Mouse (Mus musculus): ENCODE measurements around the gene Kdm5b. TPM values are rescaled to one million over a fixed set of nuclear protein-coding genes. Genes with fewer than 3 reads are reported as not detected.
"Not testable (repeated sequence)": the region's sequence is repeated elsewhere in the genome, so short reads cannot be mapped to it uniquely, and the experiment has no call there.

Gene Kdm5b
- polyA plus RNA-seq, 1 experiment from 2014 or later = 98.8 TPM

- Histone ChIP-seq H3K27me3 (no peaks in the 10 kb centered on the region), H3K9ac (no peak overlapping the region), H3K27ac (no peak overlapping the region), H3K4me1 (0 out of 2 replicates have a peak, but pooled peaks cover 3% of the 10 kb centered on the region), H3K4me3 (no peak overlapping the region), H3K4me2 (replicated peaks) (no peak overlapping the region), H3K36me3 (no peaks in the 10 kb centered on the region), H3K9me3 (no peaks in the 10 kb centered on the region)
- no peak for ATAC-seq (ENCODE audit: low FRiP score, low read depth)
- 51% methylated on average over 2 of the region's 2 CpGs for WGBS
These were observed 37.6 kb upstream of the Kdm5b start for GRCm38 (mm10) chr1:134522325-134522724.

- 71% methylated on average over 5 of the region's 5 CpGs for WGBS
- ATAC-seq (ENCODE audit: low FRiP score, low read depth) = no peak
- Histone ChIP-seq H3K36me3 (no peaks in the 10 kb centered on the region), H3K4me1 (no peaks in the 10 kb centered on the region), H3K4me2 (replicated peaks) (no peak overlapping the region), H3K9ac (no peak overlapping the region), H3K27me3 (no peaks in the 10 kb centered on the region), H3K4me3 (no peak overlapping the region), H3K27ac (no peak overlapping the region), H3K9me3 (no peaks in the 10 kb centered on the region)
These were observed 35.5 kb upstream of the Kdm5b start for GRCm38 (mm10) chr1:134524424-134524823.

DNA sequence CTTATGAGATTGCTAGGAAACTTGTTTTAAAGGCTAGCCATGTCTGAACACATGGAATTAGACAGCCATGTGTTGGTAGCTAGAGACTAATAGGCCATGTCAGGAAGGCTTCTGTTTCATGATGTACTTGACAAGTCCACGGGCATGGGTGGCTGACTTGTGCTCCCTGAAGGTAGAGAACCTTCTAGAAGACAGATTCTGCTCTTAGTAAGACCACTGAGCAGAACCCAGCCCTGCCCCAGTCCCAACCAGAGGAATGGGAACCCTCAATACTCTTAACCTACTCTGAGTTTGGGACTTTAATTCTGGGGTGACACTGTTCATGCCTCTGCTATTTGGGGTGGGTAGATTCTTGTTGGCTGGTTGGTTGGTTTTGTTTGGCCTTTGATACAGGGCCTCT lies 35.0 kb upstream of the Kdm5b start:
- ATAC-seq (ENCODE audit: low FRiP score, low read depth) = no peak
- 86% methylated on average over 1 of the region's 1 CpGs for WGBS
- Histone ChIP-seq H3K27ac (no peak overlapping the region), H3K4me3 (no peak overlapping the region), H3K4me2 (replicated peaks) (no peak overlapping the region), H3K9ac (no peak overlapping the region), H3K36me3 (no peaks in the 10 kb centered on the region), H3K9me3 (no peaks in the 10 kb centered on the region), H3K27me3 (no peaks in the 10 kb centered on the region), H3K4me1 (no peaks in the 10 kb centered on the region)

DNA sequence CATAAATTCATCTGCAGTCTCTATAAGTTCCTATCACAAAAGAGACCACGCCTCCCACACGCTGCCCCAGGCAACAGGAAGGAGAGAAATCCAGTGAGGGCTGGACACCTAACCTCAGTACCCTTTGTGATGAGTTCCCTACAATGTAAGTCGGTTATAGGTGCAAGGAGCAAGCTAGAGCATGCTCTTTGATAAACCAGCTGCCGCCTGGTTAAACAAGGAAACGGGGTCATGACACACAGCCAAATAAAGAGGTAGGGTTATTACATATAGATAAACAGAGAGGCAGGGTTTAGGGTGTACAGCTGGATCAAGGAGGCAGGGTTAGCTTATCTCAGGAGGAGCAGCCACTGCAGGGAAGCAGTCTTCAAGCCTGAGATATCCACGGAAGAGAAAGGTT lies 33.2 kb upstream of the Kdm5b start:
- Histone ChIP-seq H3K4me3 (no peak overlapping the region), H3K4me2 (replicated peaks) (no peak overlapping the region), H3K9me3 (no peaks in the 10 kb centered on the region), H3K27ac (no peak overlapping the region), H3K9ac (no peak overlapping the region), H3K4me1 (no peaks in the 10 kb centered on the region), H3K36me3 (no peaks in the 10 kb centered on the region), H3K27me3 (no peaks in the 10 kb centered on the region)
- no peak for ATAC-seq (ENCODE audit: low FRiP score, low read depth)
- 84% methylated on average over 6 of the region's 6 CpGs for WGBS

- ATAC-seq (ENCODE audit: low FRiP score, low read depth) = no peak
- H3K36me3 ChIP-seq = no peaks in the 10 kb centered on the region
- H3K4me2 ChIP-seq (replicated peaks) = no peak overlapping the region
- no peak overlapping the region for H3K9ac ChIP-seq
- H3K4me1 ChIP-seq = no peaks in the 10 kb centered on the region
- no peak overlapping the region for H3K27ac ChIP-seq
- no peak overlapping the region for H3K4me3 ChIP-seq
- WGBS = 79% methylated on average over 6 of the region's 6 CpGs
- H3K9me3 ChIP-seq = no peaks in the 10 kb centered on the region
- no peaks in the 10 kb centered on the region for H3K27me3 ChIP-seq
These were observed 29.4 kb upstream of the Kdm5b start for GRCm38 (mm10) chr1:134530618-134531017.

DNA sequence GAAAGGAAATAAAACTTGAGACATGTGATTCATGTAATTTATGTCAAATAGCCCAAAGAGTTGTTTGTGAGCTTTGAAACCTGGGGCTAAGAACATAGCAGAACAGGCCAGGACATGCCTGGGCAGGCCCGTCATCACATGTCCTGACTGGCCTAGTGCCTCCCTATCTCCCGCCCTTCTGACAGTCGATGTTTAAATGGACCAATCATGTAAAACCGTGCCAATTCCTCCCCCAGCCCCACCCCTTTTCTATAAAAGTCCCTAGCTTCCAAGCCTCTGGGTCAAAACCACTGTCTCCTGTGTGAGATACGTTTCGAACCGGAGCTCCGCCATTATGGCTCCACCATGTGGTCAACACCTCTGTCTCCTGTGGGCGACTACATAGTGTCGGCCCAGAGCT lies 26.3 kb upstream of the Kdm5b start:
- 89% methylated on average over 10 of the region's 10 CpGs for WGBS
- H3K4me2 ChIP-seq (replicated peaks); H3K9me3 ChIP-seq; H3K4me1 ChIP-seq; H3K9ac ChIP-seq; H3K27me3 ChIP-seq; H3K4me3 ChIP-seq; ATAC-seq (ENCODE audit: low FRiP score, low read depth); H3K36me3 ChIP-seq; H3K27ac ChIP-seq: not testable (repeated sequence)

DNA sequence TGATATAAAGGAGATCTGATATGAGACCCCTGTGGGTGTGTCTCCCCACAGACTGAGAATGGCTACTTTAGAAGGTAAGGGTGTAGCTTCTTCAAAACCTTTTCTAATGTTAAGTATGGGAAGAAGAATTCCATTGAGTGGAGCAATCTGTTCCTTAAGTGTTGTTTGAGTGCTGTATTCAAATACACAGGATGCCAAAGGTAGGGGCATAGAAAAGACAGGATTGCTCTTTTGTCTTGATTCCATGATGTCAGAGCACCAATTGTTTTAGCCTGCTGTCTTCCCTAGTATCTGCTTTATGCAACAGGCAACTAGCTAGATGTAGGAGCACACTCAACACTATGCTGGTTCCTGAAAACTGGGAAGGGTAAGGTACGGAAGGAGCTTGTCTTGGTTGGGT lies 24.9 kb upstream of the Kdm5b start:
- H3K27me3 ChIP-seq = no peaks in the 10 kb centered on the region
- H3K27ac ChIP-seq = no peak overlapping the region
- H3K9me3 ChIP-seq = no peaks in the 10 kb centered on the region
- no peak overlapping the region for H3K9ac ChIP-seq
- H3K4me1 ChIP-seq = no peaks in the 10 kb centered on the region
- no peak overlapping the region for H3K4me2 ChIP-seq (replicated peaks)
- H3K36me3 ChIP-seq = no peaks in the 10 kb centered on the region
- ATAC-seq (ENCODE audit: low FRiP score, low read depth) = no peak
- no peak overlapping the region for H3K4me3 ChIP-seq
- WGBS = 90% methylated on average over 1 of the region's 1 CpGs

DNA sequence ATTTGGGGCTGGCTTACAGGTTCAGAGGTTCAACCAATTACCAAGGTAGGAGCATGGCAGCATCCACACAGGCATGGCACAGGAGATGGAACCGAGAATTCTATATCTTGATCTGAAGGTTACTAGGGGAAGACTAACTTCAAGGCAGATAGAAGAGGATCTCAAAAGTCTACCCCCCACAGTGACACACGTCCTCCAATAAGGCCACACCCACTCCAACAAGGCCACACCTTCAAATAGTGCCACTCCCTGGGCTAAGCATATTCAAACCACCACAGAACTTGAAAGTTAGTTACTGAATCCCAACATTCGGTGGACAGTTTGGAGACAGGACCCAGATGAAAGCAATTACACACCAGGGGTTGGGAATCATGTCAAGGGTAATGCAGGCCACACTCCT lies 24.5 kb upstream of the Kdm5b start:
- Histone ChIP-seq H3K4me2 (replicated peaks) (no peak overlapping the region), H3K27ac (no peak overlapping the region), H3K27me3 (no peaks in the 10 kb centered on the region), H3K4me1 (no peaks in the 10 kb centered on the region), H3K4me3 (no peak overlapping the region), H3K9me3 (no peaks in the 10 kb centered on the region), H3K36me3 (no peaks in the 10 kb centered on the region), H3K9ac (no peak overlapping the region)
- no peak for ATAC-seq (ENCODE audit: low FRiP score, low read depth)
- 72% methylated on average over 3 of the region's 3 CpGs for WGBS

- no peaks in the 10 kb centered on the region for H3K36me3 ChIP-seq
- H3K4me1 ChIP-seq = no peaks in the 10 kb centered on the region
- no peak overlapping the region for H3K4me3 ChIP-seq
- H3K9me3 ChIP-seq = peaks cover 8% of the 10 kb centered on the region
- no peaks in the 10 kb centered on the region for H3K27me3 ChIP-seq
- H3K27ac ChIP-seq = no peak overlapping the region
- H3K4me2 ChIP-seq (replicated peaks) = no peak overlapping the region
- WGBS = 76% methylated on average over 10 of the region's 10 CpGs
- ATAC-seq (ENCODE audit: low FRiP score, low read depth) = no peak
- no peak overlapping the region for H3K9ac ChIP-seq
These were observed 19.4 kb upstream of the Kdm5b start for GRCm38 (mm10) chr1:134540610-134541009.

DNA sequence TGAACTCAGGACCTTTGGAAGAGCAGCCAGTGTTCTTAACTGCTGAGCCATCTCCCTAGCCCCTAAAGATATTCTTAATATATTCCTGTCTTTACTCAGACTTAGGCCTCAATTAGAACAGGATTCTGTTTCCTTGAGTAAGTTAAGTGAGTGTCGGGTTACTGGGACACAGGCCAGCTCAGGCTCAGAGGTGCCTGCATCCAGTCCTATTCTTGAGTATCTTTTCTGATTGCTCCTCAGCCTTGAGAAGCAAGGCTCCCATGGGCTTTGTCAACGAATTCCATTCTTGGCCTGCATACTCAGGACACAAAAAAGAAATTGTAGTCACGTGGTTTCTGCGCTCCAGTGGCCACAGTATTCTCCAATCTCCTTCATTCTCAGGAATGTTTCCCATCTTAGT lies 11.7 kb upstream of the Kdm5b start:
- Histone ChIP-seq H3K27me3 (no peaks in the 10 kb centered on the region), H3K9me3 (peaks cover 10% of the 10 kb centered on the region), H3K4me2 (replicated peaks) (no peak overlapping the region), H3K27ac (no peak overlapping the region), H3K4me3 (no peak overlapping the region), H3K4me1 (no peaks in the 10 kb centered on the region), H3K9ac (no peak overlapping the region), H3K36me3 (no peaks in the 10 kb centered on the region)
- ATAC-seq (ENCODE audit: low FRiP score, low read depth) = no peak; the same call in 1 of the 2 replicates
- WGBS = 69% methylated on average over 4 of the region's 4 CpGs

DNA sequence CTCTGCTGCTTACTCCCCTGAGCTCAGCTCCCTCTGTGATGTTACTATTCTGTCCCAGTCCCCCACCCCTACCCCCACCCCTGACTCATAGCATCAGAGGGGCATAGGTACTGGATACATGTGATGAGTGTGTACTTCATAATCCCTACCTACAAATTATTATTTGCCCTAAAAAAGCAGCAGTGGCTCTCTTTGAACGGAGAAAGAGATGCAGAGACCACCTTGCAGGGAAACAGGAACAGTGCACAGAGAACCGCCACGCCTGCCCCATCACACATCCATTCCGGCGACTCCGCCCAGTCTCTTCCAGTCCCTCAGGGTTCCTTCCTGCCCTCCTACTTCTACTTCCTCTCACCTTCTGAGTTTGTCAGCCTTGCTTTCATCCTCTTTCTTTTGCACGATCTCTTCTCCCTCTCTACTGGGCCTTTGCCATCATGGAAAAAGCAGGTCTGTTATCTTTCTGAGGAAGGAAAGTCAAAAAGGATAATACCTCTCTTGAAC lies 10.3 kb upstream of the Kdm5b start, which contains the start of gene Mgat4e:
Gene Mgat4e (minus strand): TSS at position 51 of the 501 bp plus-strand sequence.
- Histone ChIP-seq H3K4me2 (replicated peaks) (no peak within 1 kb of the TSS), H3K36me3 (no peaks in the 10 kb centered on the region), H3K9ac (no peak within 1 kb of the TSS), H3K4me3 (no peak within 1 kb of the TSS), H3K9me3 (peaks cover 10% of the 10 kb centered on the region), H3K27me3 (no peaks in the 10 kb centered on the region), H3K27ac (no peak within 1 kb of the TSS), H3K4me1 (no peaks in the 10 kb centered on the region)
- WGBS = 48% methylated on average over 7 of the region's 7 CpGs
- no peak for ATAC-seq (ENCODE audit: low FRiP score, low read depth)

GRCm38 (mm10) chr1:134551869-134552268 lies 8.1 kb upstream of the Kdm5b start:
- no peak overlapping the region for H3K4me3 ChIP-seq
- H3K27me3 ChIP-seq = no peaks in the 10 kb centered on the region
- ATAC-seq (ENCODE audit: low FRiP score, low read depth) = no peak
- no peak overlapping the region for H3K27ac ChIP-seq
- WGBS = 85% methylated on average over 3 of the region's 3 CpGs
- H3K4me2 ChIP-seq (replicated peaks) = no peak overlapping the region
- no peak overlapping the region for H3K9ac ChIP-seq
- peaks cover 12% of the 10 kb centered on the region for H3K4me1 ChIP-seq
- no peaks in the 10 kb centered on the region for H3K9me3 ChIP-seq
- no peaks in the 10 kb centered on the region for H3K36me3 ChIP-seq

DNA sequence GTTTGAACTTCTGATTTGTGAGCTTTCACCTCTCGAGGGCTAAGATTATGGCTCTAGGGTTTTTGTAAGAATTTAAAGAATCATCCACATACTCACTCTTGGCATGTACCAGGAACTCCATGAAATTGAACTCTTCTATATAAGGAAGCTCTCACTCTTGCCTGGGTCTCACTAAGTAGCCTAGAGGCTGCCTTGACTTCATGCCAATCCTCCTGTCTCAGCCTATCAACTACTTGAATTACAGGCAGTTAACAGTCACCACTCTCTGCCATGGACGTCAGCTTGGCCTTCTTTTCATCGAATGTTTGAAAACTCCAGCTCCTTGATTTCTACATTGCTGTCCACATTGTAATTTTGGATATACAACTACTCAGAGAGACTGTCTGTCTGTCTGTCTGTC lies 7.6 kb upstream of the Kdm5b start:
- no peak overlapping the region for H3K4me2 ChIP-seq (replicated peaks)
- no peak overlapping the region for H3K4me3 ChIP-seq
- 57% methylated on average over 3 of the region's 3 CpGs for WGBS
- H3K9ac ChIP-seq = no peak overlapping the region
- ATAC-seq (ENCODE audit: low FRiP score, low read depth) = no peak
- H3K27ac ChIP-seq = no peak overlapping the region
- H3K9me3 ChIP-seq = no peaks in the 10 kb centered on the region
- H3K4me1 ChIP-seq = peaks cover 16% of the 10 kb centered on the region
- no peaks in the 10 kb centered on the region for H3K27me3 ChIP-seq
- H3K36me3 ChIP-seq = no peaks in the 10 kb centered on the region

Data from limb, embryonic 13.5 days (tissue).